Mouse (Mus musculus): ENCODE measurements around the gene Ssu2. TPM values are rescaled to one million over a fixed set of nuclear protein-coding genes. Genes with fewer than 3 reads are reported as not detected.

Ssu2 gene
- polyA plus RNA-seq, 1 experiment from 2014 or later = not detected

DNA sequence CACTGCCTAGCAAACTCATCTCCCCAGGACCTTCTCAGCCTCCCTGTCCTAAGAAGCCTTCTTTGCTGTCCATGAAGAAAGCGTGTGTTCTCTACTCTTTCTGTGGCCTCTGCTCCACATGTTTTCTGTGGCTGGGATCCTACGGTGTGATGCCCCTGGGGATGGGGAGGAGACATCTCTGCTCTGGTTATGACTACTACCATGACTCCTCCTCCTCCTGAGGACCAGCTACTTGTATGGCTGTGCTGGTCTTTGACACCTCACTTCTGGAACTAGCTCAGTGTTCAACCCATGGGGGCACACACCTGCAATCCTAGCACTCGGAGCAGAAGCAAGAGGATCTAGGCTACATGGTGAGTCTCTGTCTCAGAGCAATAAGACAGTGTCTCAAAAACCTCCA lies 8.5 kb upstream of the Ssu2 start:
- no peak for ATAC-seq (ENCODE audit: low FRiP score, low TSS enrichment)
- Histone ChIP-seq H3K9ac (replicated peaks; ENCODE audit: low read length) (no peak overlapping the region), H3K27me3 (ENCODE audit: control insufficient read depth, insufficient read depth, low read length) (no peaks in the 10 kb centered on the region), H3K4me3 (replicated peaks; ENCODE audit: low read depth, low read length) (no peak overlapping the region), H3K4me2 (ENCODE audit: low read length) (no peak overlapping the region), H3K9me3 (ENCODE audit: control insufficient read depth, low read length) (no peaks in the 10 kb centered on the region), H3K36me3 (ENCODE audit: control insufficient read depth, insufficient read depth, low read length) (no peaks in the 10 kb centered on the region), H3K4me1 (ENCODE audit: control insufficient read depth, insufficient read depth, low read length) (no peaks in the 10 kb centered on the region), H3K27ac (replicated peaks; ENCODE audit: low read depth, low read length) (no peak overlapping the region)
- DNase-seq = no peak
- WGBS = 89% methylated on average over 3 of the region's 3 CpGs

- Histone ChIP-seq H3K4me1 (ENCODE audit: control insufficient read depth, insufficient read depth, low read length) (no peaks in the 10 kb centered on the region), H3K9ac (replicated peaks; ENCODE audit: low read length) (no peak overlapping the region), H3K36me3 (ENCODE audit: control insufficient read depth, insufficient read depth, low read length) (no peaks in the 10 kb centered on the region), H3K4me3 (replicated peaks; ENCODE audit: low read depth, low read length) (no peak overlapping the region), H3K4me2 (ENCODE audit: low read length) (no peak overlapping the region), H3K27ac (replicated peaks; ENCODE audit: low read depth, low read length) (no peak overlapping the region), H3K9me3 (ENCODE audit: control insufficient read depth, low read length) (no peaks in the 10 kb centered on the region), H3K27me3 (ENCODE audit: control insufficient read depth, insufficient read depth, low read length) (no peaks in the 10 kb centered on the region)
- ATAC-seq (ENCODE audit: low FRiP score, low TSS enrichment) (no peak), DNase-seq (no peak)
- 86% methylated on average over 3 of the region's 3 CpGs for WGBS
These were observed 562 bp upstream of the Ssu2 start for GRCm38 (mm10) chr6:112388385-112388784.

GRCm38 (mm10) chr6:112386260-112386659 lies 1.6 kb downstream of the Ssu2 start:
- Histone ChIP-seq H3K9ac (replicated peaks; ENCODE audit: low read length) (no peak overlapping the region), H3K4me3 (replicated peaks; ENCODE audit: low read depth, low read length) (no peak overlapping the region), H3K27me3 (ENCODE audit: control insufficient read depth, insufficient read depth, low read length) (no peaks in the 10 kb centered on the region), H3K9me3 (ENCODE audit: control insufficient read depth, low read length) (no peaks in the 10 kb centered on the region), H3K27ac (replicated peaks; ENCODE audit: low read depth, low read length) (no peak overlapping the region), H3K4me2 (ENCODE audit: low read length) (no peak overlapping the region), H3K36me3 (ENCODE audit: control insufficient read depth, insufficient read depth, low read length) (no peaks in the 10 kb centered on the region), H3K4me1 (ENCODE audit: control insufficient read depth, insufficient read depth, low read length) (no peaks in the 10 kb centered on the region)
- 72% methylated on average over 2 of the region's 2 CpGs for WGBS
- ATAC-seq (ENCODE audit: low FRiP score, low TSS enrichment) (no peak), DNase-seq (no peak)

- no peak overlapping the region for H3K27ac ChIP-seq (replicated peaks; ENCODE audit: low read depth, low read length)
- no peak overlapping the region for H3K9ac ChIP-seq (replicated peaks; ENCODE audit: low read length)
- no peaks in the 10 kb centered on the region for H3K36me3 ChIP-seq (ENCODE audit: control insufficient read depth, insufficient read depth, low read length)
- H3K9me3 ChIP-seq (ENCODE audit: control insufficient read depth, low read length) = no peaks in the 10 kb centered on the region
- WGBS = 70% methylated on average over 8 of the region's 8 CpGs
- H3K27me3 ChIP-seq (ENCODE audit: control insufficient read depth, insufficient read depth, low read length) = no peaks in the 10 kb centered on the region
- H3K4me3 ChIP-seq (replicated peaks; ENCODE audit: low read depth, low read length) = no peak overlapping the region
- no peak overlapping the region for H3K4me2 ChIP-seq (ENCODE audit: low read length)
- peak; percentile 9 for DNase-seq
- peak; percentile 51; the same call in 1 of the 2 replicates for ATAC-seq (ENCODE audit: low FRiP score, low TSS enrichment)
- no peaks in the 10 kb centered on the region for H3K4me1 ChIP-seq (ENCODE audit: control insufficient read depth, insufficient read depth, low read length)
These were observed 4.7 kb downstream of the Ssu2 start for GRCm38 (mm10) chr6:112382990-112383685.

- H3K27me3 ChIP-seq (ENCODE audit: control insufficient read depth, insufficient read depth, low read length) = no peaks in the 10 kb centered on the region
- no peak for DNase-seq
- ATAC-seq (ENCODE audit: low FRiP score, low TSS enrichment) = no peak
- no peak overlapping the region for H3K4me2 ChIP-seq (ENCODE audit: low read length)
- no peaks in the 10 kb centered on the region for H3K4me1 ChIP-seq (ENCODE audit: control insufficient read depth, insufficient read depth, low read length)
- no peaks in the 10 kb centered on the region for H3K36me3 ChIP-seq (ENCODE audit: control insufficient read depth, insufficient read depth, low read length)
- H3K27ac ChIP-seq (replicated peaks; ENCODE audit: low read depth, low read length) = no peak overlapping the region
- H3K9ac ChIP-seq (replicated peaks; ENCODE audit: low read length) = no peak overlapping the region
- H3K9me3 ChIP-seq (ENCODE audit: control insufficient read depth, low read length) = no peaks in the 10 kb centered on the region
- 94% methylated on average over 9 of the region's 9 CpGs for WGBS
- H3K4me3 ChIP-seq (replicated peaks; ENCODE audit: low read depth, low read length) = no peak overlapping the region
These were observed 8.8 kb downstream of the Ssu2 start for GRCm38 (mm10) chr6:112379054-112379453.

GRCm38 (mm10) chr6:112375661-112376392 lies 12.0 kb downstream of the Ssu2 start:
- 56% methylated on average over 12 of the region's 13 CpGs for WGBS
- H3K4me1 ChIP-seq (ENCODE audit: control insufficient read depth, insufficient read depth, low read length) = no peaks in the 10 kb centered on the region
- H3K9me3 ChIP-seq (ENCODE audit: control insufficient read depth, low read length) = no peaks in the 10 kb centered on the region
- no peak for DNase-seq
- no peaks in the 10 kb centered on the region for H3K27me3 ChIP-seq (ENCODE audit: control insufficient read depth, insufficient read depth, low read length)
- H3K9ac ChIP-seq (replicated peaks; ENCODE audit: low read length) = no peak overlapping the region
- no peak overlapping the region for H3K4me2 ChIP-seq (ENCODE audit: low read length)
- no peak overlapping the region for H3K4me3 ChIP-seq (replicated peaks; ENCODE audit: low read depth, low read length)
- 0 out of 2 replicates have a peak, but pooled peaks have one; percentile 26 for ATAC-seq (ENCODE audit: low FRiP score, low TSS enrichment)
- H3K27ac ChIP-seq (replicated peaks; ENCODE audit: low read depth, low read length) = no peak overlapping the region
- no peaks in the 10 kb centered on the region for H3K36me3 ChIP-seq (ENCODE audit: control insufficient read depth, insufficient read depth, low read length)

GRCm38 (mm10) chr6:112373886-112374585 lies 13.8 kb downstream of the Ssu2 start:
- Histone ChIP-seq H3K9ac (replicated peaks; ENCODE audit: low read length) (no peak overlapping the region), H3K9me3 (ENCODE audit: control insufficient read depth, low read length) (no peaks in the 10 kb centered on the region), H3K27me3 (ENCODE audit: control insufficient read depth, insufficient read depth, low read length) (no peaks in the 10 kb centered on the region), H3K4me3 (replicated peaks; ENCODE audit: low read depth, low read length) (no peak overlapping the region), H3K36me3 (ENCODE audit: control insufficient read depth, insufficient read depth, low read length) (no peaks in the 10 kb centered on the region), H3K4me2 (ENCODE audit: low read length) (no peak overlapping the region), H3K4me1 (ENCODE audit: control insufficient read depth, insufficient read depth, low read length) (no peaks in the 10 kb centered on the region), H3K27ac (replicated peaks; ENCODE audit: low read depth, low read length) (no peak overlapping the region)
- DNase-seq = peak; percentile 85
- whole genome bisulfite sequencing = 45% methylated on average over 8 of the region's 8 CpGs
- ATAC-seq (ENCODE audit: low FRiP score, low TSS enrichment) = peak; percentile 32; the same call in 1 of the 2 replicates

DNA sequence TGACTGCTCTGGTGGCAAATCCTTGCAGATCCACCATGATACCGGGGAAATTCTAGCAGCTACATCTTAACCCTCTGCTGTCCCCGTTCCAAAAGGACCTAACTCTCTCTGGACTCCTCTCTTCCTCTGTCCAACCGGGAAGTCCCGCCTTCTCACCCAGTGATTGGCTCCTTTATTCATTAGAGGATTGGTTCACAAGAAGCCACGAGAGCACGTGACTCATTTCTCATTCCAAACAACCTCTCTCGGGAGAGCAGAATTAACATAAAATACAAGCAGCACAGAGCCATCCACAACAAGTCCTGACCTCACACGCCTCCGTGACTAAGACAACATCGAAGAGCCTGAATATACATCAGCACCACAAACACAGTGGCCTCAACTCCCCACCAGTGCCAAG lies 22.5 kb downstream of the Ssu2 start:
- Histone ChIP-seq H3K36me3 (ENCODE audit: control insufficient read depth, insufficient read depth, low read length) (no peaks in the 10 kb centered on the region), H3K4me1 (ENCODE audit: control insufficient read depth, insufficient read depth, low read length) (no peaks in the 10 kb centered on the region), H3K4me2 (ENCODE audit: low read length) (no peak overlapping the region), H3K9ac (replicated peaks; ENCODE audit: low read length) (no peak overlapping the region), H3K27me3 (ENCODE audit: control insufficient read depth, insufficient read depth, low read length) (no peaks in the 10 kb centered on the region), H3K4me3 (replicated peaks; ENCODE audit: low read depth, low read length) (no peak overlapping the region), H3K9me3 (ENCODE audit: control insufficient read depth, low read length) (no peaks in the 10 kb centered on the region), H3K27ac (replicated peaks; ENCODE audit: low read depth, low read length) (no peak overlapping the region)
- 74% methylated on average over 10 of the region's 10 CpGs for WGBS
- no peak for ATAC-seq (ENCODE audit: low FRiP score, low TSS enrichment)
- no peak for DNase-seq

Measured in midbrain, embryonic 14.5 days (tissue).